Mouse (Mus musculus): ENCODE data around the gene Stk10. TPM values are rescaled to one million over a fixed set of nuclear protein-coding genes. Genes with fewer than 3 reads are reported as not detected.

Stk10 gene
- total RNA-seq (2021): 1 to 10 TPM; 1.9 to 3.8 TPM
- long read RNA-seq, experiment 1, partial matches to known transcripts: 0 of 1 reads
- long read RNA-seq, experiment 1, other reads (novel, unspliced or antisense): 1 of 1 reads
- long read RNA-seq, experiment 2: 0 reads

DNA sequence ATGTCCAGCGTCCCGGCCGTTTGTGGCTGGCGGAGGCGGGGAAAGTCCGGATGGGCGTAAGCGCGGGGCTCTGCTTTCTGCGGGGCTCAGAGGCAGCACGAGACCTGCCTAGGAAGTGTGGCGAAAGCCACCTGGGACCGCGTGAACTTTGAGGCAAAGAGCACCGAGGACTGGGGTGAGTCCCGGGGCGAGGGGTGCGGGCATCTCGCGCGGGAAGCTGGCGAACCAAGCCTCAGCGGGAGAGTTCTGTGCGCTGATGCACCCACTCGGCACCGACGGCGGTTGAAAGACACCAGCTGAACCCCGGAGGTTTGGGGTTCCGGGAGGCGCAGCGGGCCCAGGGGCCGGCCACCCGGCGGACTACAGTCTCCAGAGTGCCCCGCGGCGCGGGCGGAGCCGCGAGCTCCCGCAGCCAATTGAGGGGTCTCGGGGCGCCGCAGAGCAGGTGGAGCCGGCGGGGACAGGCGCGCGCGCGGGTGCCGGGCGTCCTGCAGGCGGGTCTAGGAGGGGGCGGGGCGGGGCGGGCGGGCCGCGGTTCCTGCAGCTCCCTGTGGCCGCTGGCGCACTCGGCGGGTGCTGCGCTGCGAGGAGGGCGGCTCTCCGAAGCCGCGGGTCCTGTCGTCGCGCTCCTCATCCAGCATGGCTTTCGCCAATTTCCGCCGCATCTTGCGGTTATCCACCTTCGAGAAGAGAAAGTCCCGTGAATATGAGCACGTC is at the start of gene Stk10:
TSS of gene Stk10 (plus strand) at position 541 of the 717 bp plus-strand sequence.
- H3K27ac ChIP-seq: peak within 1 kb of the TSS; percentile 90
- intact Hi-C loops (cut with DNase I): loop anchor here (5.0 to 10.0 kb wide), 3 partner anchors 54 to 172 kb away; no protein-coding TSS in a partner anchor
- DNase-seq: peak; percentile 97
- H3K4me3 ChIP-seq: peak within 1 kb of the TSS; percentile 96
- 0 out of 2 replicates have a peak, but pooled peaks have one; percentile 9 for TF ChIP-seq CTCF (IDR thresholded peaks at IDR 0.05)

- TF ChIP-seq CTCF (IDR thresholded peaks at IDR 0.05): peak; percentile 9; the same call in 1 of the 2 replicates
These were observed 47.8 kb upstream of the Stk10 start for GRCm38 (mm10) chr11:32485290-32485689.

GRCm38 (mm10) chr11:32486621-32487020 is 46.5 kb upstream of the Stk10 start:
- intact Hi-C loops (cut with DNase I): loop anchor here (5.0 kb wide), 1 partner anchor 34 kb away; no protein-coding TSS in a partner anchor
- DNase-seq: no peak
- Histone ChIP-seq H3K27ac (no peak overlapping the region), H3K4me3 (no peak overlapping the region)
- no peak for TF ChIP-seq CTCF (IDR thresholded peaks at IDR 0.05)

More at GRCm38 (mm10) chr11:32485290-32485689, 47.8 kb upstream of the Stk10 start:
- H3K4me3 ChIP-seq: no peak overlapping the region
- H3K27ac ChIP-seq: no peak overlapping the region
- no peak for DNase-seq
- intact Hi-C loops (cut with DNase I): loop anchor here (5.0 kb wide), 1 partner anchor 33 kb away; no protein-coding TSS in a partner anchor

DNA sequence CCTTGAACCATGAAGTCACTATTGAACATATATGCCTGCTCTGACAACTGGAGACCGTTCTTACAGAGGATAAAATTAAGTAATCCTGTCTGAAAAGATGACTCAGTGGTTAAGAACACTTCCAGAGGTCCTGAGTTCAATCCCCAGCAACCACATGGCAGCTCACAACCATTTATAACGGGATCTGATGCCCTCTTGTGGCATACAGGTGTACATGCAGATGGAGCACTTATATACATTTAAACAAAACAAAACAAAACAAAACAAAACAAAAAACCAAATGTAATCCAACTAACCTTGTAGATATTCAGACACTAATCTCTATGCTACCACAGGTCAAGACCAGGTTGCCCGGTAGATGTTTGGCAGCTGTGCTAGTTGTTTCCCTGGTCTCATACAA is 45.6 kb upstream of the Stk10 start:
- H3K27ac ChIP-seq: peak overlapping the region; percentile 56
- intact Hi-C loops (cut with DNase I): loop anchor here (5.0 kb wide), 1 partner anchor 35 kb away; no protein-coding TSS in a partner anchor
- H3K4me3 ChIP-seq: no peak overlapping the region
- no peak for DNase-seq
- TF ChIP-seq CTCF (IDR thresholded peaks at IDR 0.05): peak; percentile 33

GRCm38 (mm10) chr11:32488344-32488743 is 44.8 kb upstream of the Stk10 start:
- intact Hi-C loops (cut with DNase I): loop anchor here (5.0 kb wide), 1 partner anchor 36 kb away; no protein-coding TSS in a partner anchor
- no peak for TF ChIP-seq CTCF (IDR thresholded peaks at IDR 0.05)
- DNase-seq: no peak
- no peak overlapping the region for H3K4me3 ChIP-seq
- peak overlapping the region; percentile 56 for H3K27ac ChIP-seq

DNA sequence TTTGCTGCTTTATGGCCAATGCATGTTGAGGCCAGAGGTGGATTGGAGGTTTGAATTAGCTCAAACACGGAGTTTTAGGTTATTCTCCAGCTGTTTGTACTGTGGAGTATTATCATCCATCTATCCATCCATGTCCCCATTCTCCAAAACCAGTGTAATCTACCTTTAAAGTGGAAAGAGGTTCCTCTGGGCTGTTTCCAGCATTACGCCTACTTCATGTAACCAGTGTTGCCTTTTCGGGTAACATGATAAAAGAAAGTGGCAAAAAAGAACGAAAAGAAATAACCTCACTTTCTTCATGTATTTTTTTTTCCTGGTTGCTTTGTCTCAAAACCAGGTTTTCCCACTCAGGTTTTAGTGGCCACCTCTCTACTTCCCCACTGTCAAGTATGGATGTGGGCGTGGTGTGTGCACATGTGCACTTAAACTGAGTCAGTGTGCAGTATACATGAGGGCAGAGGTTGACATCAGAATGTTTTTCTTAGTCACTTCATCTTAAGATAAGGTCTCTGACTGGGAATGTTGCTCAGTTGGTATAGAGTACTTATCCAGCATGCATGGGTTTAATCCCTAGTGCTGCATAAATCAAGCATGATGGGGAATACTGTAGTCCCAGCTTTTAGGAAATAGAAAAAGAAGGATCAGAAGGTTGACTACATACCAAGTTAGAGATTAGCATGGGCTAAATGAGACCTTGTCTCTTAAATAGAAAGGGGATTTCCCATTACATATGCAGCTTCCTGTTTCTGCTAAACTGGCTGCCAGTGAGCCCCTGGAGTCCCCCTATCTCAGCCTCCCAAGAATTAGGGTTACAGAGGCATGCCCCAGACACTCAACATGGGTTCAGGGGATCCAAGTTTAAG is 44.1 kb upstream of the Stk10 start:
- intact Hi-C loops (cut with DNase I): loop anchor here (5.0 kb wide), 1 partner anchor 37 kb away; no protein-coding TSS in a partner anchor
- no peak for DNase-seq
- no peak for TF ChIP-seq CTCF (IDR thresholded peaks at IDR 0.05)
- Histone ChIP-seq H3K4me3 (no peak overlapping the region), H3K27ac (peak overlapping the region; percentile 44)

- Histone ChIP-seq H3K4me3 (no peak overlapping the region), H3K27ac (peak overlapping the region; percentile 61; the same call in 1 of the 2 replicates)
- no peak for DNase-seq
- no peak for TF ChIP-seq CTCF (IDR thresholded peaks at IDR 0.05)
- intact Hi-C loops (cut with DNase I): no loop called here
These were observed 42.0 kb upstream of the Stk10 start for GRCm38 (mm10) chr11:32491079-32491478.

DNA sequence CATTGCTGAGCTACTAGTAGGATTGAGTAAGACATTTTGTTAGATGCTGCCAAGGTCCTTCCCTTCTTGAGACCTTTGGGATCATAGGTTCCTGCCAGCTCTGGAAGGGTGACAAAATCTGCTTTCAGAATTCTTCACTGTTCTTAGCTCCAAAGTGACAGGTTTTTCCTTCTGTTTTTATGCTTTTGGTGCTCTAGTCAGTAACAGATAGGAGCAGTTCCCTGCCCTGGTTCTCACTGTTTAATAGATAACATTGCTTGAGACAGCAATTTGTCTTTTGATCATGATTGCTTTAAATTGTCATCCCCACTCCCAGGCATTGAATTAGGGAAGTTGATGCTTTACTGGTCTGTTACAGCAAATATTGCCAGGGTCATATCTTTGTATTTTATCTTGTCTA is 39.8 kb upstream of the Stk10 start:
- peak; percentile 53 for DNase-seq
- H3K4me3 ChIP-seq: no peak overlapping the region; the same call in 1 of the 2 replicates
- H3K27ac ChIP-seq: no peak overlapping the region
- intact Hi-C loops (cut with DNase I): no loop called here
- no peak for TF ChIP-seq CTCF (IDR thresholded peaks at IDR 0.05)

GRCm38 (mm10) chr11:32495283-32495682 is 37.8 kb upstream of the Stk10 start:
- no peak overlapping the region for H3K4me3 ChIP-seq
- no peak for DNase-seq
- intact Hi-C loops (cut with DNase I): no loop called here
- H3K27ac ChIP-seq: no peak overlapping the region
- TF ChIP-seq CTCF (IDR thresholded peaks at IDR 0.05): no peak

DNA sequence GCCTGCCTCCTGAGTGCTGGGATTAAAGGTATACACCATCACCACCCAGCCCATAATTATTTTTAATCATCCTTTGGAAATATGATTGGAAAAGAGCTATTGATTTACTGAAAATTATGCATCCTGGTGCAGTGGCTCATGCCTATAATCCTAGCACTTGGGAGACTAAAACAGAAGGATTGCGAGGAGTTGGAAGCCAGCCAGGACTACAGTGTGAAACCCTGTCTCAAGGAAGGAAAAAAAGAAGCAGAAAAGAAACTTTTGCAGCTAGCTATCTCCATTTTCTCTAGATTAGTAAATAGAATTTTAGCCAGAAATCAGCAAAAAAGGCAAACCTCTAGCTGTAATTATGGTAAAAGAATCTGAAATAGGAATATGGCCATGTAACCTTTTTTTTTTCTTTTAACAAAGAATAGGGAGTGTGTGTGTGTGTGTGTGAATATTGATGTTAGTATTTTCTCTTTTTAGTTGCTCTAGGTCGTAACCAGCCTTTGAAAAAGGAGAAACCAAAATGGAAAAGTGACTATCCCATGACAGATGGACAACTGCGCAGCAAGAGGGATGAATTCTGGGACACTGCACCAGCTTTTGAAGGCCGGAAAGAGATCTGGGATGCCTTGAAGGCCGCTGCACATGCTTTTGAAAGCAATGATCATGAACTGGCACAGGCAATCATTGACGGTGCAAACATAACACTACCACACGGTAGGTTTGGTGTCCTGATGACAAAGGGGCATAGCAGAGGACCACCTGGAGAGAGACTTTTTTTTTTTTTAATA is 34.2 kb upstream of the Stk10 start:
- no peak for TF ChIP-seq CTCF (IDR thresholded peaks at IDR 0.05)
- no peak overlapping the region for H3K4me3 ChIP-seq
- DNase-seq: peak; percentile 64
- intact Hi-C loops (cut with DNase I): no loop called here
- H3K27ac ChIP-seq: no peak overlapping the region

DNA sequence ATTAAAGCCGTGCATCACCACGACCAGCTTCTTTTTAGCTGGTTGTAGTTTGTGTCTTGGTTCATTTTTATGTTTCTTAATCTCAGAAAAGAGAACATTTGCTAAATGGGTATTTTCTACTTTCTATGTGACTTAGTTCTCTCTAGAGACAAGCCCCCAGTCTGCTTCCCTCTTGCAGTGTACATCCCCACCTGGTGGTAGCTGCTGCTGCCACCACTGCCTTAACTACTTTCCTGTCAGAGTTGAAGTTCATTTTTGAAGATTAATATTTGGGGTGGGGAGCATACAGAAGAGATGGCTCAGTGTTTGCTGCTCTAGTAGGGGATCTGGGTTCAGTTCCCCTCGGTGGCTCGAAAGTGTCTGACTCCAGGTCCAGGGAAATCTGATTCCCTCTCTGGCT is 33.2 kb upstream of the Stk10 start:
- no peak for DNase-seq
- Histone ChIP-seq H3K4me3 (no peak overlapping the region), H3K27ac (no peak overlapping the region)
- TF ChIP-seq CTCF (IDR thresholded peaks at IDR 0.05): peak; percentile 30
- intact Hi-C loops (cut with DNase I): no loop called here

GRCm38 (mm10) chr11:32503711-32504110 is 29.4 kb upstream of the Stk10 start:
- H3K27ac ChIP-seq: no peak overlapping the region
- no peak for DNase-seq
- TF ChIP-seq CTCF (IDR thresholded peaks at IDR 0.05): no peak
- intact Hi-C loops (cut with DNase I): no loop called here
- H3K4me3 ChIP-seq: no peak overlapping the region
